Mouse (Mus musculus): ENCODE data around the gene Stra6l. TPM values are rescaled to one million over a fixed set of nuclear protein-coding genes. Genes with fewer than 3 reads are reported as not detected.
A peak's percentile ranks its signal among the peaks of the same experiment; 100 is the strongest.

The Stra6l gene
- polyA plus RNA-seq, 1 experiment = 0.39 TPM

DNA sequence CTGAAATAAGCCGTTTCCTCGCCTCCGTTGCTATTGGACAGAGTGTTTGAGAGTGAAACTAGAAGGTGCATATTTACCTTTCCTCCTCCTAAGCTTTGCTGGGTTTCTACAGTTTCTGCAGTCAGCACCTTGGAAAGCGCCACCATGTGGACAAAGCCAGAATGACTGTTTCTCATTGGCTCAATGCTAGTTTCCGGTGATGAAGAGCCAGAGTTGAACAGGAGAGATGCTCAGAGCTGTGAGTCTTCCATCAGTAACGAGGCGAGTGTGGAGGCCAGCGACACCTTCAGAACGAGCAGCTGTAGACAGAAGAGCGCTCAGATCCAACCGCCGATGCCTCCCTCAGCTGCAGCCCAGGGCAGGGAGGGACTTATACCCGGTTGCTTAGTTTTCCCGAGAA is 4.1 kb upstream of the Stra6l start:
- DNase-seq (ENCODE audit: low spot score) = no peak

- DNase-seq (ENCODE audit: low spot score) = no peak
Measured at GRCm38 (mm10) chr4:45846263-45846662, 2.2 kb upstream of the Stra6l start.

DNA sequence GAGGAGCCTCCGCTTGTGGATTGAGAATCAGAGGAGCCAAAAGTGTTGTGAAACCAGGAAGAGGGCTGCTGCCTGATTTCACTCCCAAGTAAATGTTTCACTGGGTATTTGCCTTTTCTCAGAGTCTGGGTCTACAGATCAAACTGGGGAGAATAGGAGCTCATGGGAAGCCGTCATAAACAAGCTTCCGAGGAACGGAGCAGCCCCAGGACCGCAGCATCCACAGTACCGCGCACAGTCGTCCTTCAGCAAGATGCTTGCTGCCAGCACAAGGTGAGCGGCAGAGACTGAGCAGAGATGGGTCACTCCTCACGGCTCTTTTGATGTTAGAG is 327 bp downstream of the Stra6l start:
- no peak for DNase-seq (ENCODE audit: low spot score)

DNA sequence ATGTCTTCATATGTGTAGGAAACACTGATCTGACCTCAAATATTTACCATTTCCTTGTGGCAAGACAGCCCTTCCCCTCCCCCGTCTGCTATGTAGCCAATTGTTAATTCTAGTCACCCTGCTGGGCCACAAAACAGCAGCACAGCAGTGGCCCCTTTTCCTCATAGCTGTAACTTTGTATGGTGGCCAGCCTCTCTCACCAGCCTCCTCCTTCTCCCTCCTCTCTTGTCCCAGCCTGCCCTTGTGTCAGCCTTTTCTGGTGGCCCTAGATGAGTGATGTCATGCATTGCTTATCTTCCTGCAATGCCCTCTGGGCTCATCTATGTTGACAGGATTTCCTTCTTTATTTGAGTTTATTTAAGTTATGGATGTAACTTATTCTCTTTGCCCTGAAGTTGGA is 955 bp downstream of the Stra6l start:
- DNase-seq (ENCODE audit: low spot score) = no peak

- DNase-seq (ENCODE audit: low spot score) = no peak
Measured at GRCm38 (mm10) chr4:45851640-45852051, 3.2 kb downstream of the Stra6l start.

- no peak for DNase-seq (ENCODE audit: low spot score)
Measured at GRCm38 (mm10) chr4:45853496-45854246, 5.2 kb downstream of the Stra6l start.

DNA sequence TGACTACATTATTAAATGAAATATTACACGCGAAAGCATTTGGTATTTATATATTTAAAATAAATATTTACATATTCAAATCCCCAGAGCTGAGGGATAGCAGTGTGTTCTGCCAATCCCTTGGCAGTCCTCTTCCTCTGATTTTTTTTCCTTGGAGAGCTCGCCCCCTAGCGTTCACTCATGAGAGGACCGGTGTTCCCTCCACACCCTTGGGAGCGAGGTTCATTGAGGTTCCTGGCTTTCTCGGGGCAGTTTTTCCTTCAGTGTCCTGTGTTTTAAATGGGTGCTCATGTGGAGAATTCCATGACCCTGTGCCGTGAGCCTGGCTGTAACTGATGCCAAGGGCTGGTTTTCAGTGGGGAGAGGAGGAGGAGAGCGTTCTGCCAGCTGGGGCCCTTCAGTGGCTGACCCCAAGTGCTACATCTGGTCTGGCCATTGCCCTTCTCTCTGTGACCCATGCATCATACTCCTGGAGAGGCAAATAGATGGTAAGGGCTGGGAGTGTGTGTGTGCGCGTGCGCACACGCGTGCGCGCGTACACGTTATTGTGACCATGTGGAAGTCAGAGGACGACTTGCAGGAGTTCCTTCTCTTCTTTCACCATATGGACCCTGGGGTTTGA is 7.5 kb downstream of the Stra6l start:
- DNase-seq (ENCODE audit: low spot score) = peak; percentile 30

- no peak for DNase-seq (ENCODE audit: low spot score)
Measured at GRCm38 (mm10) chr4:45861160-45861559, 12.7 kb downstream of the Stra6l start.

DNA sequence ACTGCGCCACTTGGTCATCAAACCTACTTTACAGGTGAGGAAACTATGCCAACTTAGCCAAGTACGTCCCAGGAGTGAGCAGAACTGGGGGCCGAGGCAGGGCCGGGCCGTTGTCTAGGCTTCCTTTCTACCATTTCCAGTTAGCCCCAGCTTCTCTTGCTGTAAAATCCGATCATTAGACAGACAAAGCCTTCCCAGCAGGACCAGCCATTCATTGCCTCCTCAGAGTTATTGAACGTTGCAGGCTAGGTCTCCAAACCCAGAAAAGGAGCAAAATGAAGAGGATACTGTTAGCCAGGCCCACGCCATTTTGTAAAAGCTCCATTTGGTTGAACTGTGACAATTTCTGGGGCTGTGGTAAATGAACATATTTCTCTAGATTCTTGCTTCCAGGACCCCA is 19.0 kb downstream of the Stra6l start:
- DNase-seq (ENCODE audit: low spot score) = no peak

GRCm38 (mm10) chr4:45869021-45869815 is 20.8 kb downstream of the Stra6l start:
- no peak for DNase-seq (ENCODE audit: low spot score)

GRCm38 (mm10) chr4:45872147-45872546 is 23.7 kb downstream of the Stra6l start:
- DNase-seq (ENCODE audit: low spot score) = no peak

DNA sequence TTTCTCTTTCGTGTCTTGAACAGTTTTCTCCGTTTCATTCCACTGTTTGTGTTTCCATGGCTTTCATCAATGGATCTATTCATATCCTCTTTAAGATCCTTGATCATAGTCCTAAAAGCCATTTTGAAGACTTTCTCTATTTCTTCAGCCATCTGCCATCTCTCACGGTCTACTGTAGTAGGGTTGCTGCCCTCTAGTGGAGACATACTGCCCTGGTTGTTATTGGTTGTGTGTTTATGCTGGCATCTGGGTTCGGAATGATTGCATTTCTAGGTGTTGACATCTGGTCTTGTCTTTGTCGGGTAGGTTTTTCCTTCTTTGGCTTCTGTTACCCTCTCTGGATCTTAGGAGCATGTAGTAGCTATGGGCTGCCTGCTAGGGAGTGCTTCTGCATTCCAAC is 30.5 kb downstream of the Stra6l start:
- no peak for DNase-seq (ENCODE audit: low spot score)

DNA sequence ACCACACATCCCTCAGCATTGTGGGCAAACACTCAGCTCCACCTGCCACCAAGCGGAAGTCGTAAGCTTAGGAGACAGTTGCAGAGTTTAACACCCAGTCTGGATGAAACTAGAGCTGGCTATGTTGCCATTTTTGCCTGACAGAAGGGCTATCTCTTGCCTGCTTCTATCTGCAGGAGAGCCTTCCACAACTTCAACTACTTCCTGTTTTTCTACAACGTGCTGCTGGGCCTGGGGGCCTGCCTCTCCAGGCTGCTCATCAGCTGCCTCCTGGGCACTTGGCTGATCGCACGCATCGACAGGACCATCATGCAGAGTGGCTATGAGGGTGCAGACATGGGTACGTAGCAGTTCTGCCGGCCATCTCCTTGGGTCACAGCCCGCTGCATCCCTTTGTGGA is 34.1 kb downstream of the Stra6l start:
- DNase-seq (ENCODE audit: low spot score) = no peak

DNA sequence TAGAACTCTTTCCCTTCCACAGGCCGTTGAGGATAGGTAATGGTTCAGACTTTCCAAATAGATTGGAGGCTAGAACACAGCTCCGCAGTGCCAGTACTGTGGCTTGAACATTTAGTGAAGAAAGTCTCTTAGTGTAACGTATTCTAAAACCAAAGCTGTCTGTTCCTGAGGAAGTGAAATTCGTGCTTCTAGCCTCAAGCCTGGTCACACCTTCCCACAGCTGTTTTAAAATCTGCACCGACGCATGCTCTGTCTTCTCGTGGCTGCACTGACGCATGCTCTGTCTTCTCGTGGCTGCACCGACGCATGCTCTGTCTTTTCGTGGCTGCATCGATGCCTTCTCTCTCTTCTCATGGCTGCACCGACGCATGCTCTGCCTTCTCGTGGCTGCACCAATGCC is 34.8 kb downstream of the Stra6l start:
- no peak for DNase-seq (ENCODE audit: low spot score)

DNA sequence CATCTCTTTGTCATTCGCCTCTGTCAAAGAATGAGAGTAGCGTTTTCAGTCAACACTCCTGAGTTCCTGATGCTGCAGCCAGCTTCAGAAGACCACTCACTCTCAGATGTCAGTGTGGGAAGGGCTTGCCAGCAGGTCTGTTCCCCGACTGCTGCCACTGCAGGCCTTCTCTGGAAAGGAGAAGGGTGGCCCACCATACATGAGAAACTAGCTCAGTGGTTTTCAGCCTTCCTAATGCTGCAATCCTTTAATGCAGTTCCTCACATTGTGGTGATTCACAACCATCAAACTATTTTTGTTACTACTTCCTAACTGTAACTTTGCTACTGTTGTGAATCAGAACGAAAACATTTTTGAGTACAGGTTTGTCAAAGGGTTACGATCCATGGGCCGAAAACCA is 41.0 kb downstream of the Stra6l start:
- no peak for DNase-seq (ENCODE audit: low spot score)

DNA sequence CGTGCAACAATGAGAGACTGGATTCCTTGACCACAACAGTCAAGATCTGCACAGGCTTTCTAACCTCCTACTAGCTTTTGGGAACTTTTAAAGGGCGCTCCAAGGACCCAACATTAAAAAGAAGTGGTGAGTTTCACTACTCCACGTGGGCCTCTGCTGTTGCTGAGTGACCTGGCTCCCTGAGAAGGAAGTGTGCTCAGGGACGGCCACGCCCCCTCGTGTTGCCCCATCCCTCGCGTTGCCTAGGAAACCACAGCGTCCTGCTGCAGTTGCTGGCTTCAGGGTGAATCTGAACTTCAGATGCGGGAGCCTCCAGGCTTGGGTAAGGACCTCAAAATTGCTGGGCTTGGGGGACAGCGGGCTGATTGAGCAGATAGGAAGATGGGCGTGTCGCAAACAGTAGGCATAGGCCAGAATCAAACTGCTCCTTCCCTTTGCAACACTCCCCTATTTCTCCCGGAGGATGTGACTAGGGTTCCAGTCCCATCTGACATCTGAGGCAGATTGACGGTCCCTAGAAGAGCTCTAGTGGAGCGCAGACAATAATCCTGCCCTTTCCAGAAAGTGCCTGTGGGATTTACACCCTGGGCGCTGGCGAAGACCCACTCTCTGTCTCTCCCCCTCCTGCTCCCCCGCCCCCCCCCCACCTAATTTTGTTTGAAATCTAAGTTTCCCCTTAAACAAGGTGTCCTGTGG is 41.8 kb downstream of the Stra6l start, which contains the start of gene Ccdc180:
Ccdc180 (plus strand) TSS at position 238 of the 696 bp plus-strand sequence.
- DNase-seq (ENCODE audit: low spot score) = no peak

DNA sequence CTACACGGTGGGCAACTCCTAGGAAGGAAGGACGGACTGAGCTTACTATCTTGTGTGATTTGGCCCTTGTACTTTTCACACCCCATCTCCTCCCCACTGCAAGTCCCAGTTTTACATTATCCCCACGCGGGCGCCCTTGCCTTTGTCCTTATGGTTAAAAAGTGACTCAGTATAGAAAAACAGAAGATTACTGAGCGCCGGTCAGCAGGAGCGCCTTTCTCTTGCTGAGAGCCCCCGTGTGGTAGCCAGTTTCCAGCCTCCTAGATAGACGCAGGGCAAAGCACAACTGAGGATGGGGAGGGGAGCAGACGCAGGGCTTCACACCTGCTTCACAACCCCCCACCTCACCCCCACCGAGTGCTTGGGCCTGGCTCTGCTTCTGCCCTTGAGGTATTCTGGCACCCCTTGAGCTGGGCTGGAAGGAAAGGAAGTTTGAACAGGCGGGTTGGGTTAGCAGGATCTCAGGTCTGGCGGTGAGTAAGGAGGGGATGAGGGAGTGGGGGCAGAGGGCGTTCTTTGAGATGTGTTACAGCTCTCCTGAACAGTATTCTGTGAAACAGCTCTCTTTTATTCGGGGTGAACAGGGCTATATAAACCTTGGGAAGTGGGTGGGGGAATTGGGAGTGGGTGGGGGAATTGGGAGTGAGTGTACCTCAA is 48.1 kb downstream of the Stra6l start:
- no peak for DNase-seq (ENCODE audit: low spot score)

DNA sequence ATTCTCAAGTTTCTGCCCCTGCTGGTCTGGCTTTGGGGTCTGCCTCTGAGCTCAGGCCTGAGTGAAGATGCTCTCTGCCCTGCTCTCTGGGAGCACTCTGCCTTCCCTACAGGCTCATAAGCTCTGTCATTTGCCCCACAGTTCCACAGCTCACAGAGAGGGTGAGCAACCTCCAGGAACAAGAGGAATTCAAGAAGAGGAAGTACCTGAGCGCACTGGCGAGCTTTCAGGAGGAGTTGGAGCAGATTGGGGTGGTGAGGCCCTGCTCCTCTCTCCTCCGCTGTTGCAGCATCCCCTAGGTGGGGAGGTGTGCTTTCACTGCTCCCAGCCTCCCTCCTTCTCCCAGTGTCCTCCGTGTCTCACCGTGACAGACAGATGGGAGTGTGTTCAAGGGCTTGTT is 49.9 kb downstream of the Stra6l start:
- no peak for DNase-seq (ENCODE audit: low spot score)

- no peak for DNase-seq (ENCODE audit: low spot score)
Measured at GRCm38 (mm10) chr4:45909256-45909655, 60.8 kb downstream of the Stra6l start.

DNA sequence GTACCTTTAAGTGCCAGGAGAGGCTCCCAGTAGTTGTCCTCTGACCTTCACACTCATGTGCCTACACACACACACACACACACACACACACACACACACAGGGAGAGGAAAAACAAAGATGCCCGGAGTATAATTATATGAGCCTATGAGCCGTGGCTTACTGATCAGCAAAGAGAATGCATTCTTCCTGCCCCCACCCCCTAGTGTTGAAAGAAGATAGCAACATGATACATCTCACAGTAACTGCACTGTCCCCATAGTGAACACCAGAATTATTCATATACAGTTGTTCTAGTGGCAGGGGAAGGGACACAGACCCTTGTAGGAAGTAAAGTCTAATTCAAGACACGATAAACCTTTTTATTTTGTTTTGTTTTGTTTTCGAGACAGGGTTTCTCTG is 61.5 kb downstream of the Stra6l start:
- DNase-seq (ENCODE audit: low spot score) = no peak

GRCm38 (mm10) chr4:45911256-45911655 is 62.8 kb downstream of the Stra6l start:
- no peak for DNase-seq (ENCODE audit: low spot score)

DNA sequence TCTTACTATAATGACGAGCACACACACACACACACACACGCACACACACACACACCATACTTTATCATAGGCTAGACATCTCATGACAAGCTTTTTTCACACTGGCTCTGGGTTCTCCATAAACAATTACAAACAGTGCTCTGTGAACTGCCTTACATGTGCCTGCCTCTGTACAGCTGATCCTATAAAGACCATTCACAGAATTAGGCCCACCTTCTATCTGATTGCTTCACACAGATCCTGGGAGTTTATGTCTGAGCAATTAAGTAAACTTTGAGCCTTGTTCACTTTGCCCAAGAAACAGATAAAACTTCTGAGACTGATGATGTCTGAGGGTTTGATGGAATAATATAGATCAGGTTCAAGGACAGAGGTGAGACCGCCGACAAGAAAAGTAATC is 63.4 kb downstream of the Stra6l start:
- no peak for DNase-seq (ENCODE audit: low spot score)

Measured in urinary bladder, adult 2 months (tissue).